Mouse (Mus musculus) gastrocnemius, adult 8-10 months (tissue): ENCODE measurements around the gene Dcst2. TPM values are rescaled to one million over a fixed set of nuclear protein-coding genes. Genes with fewer than 3 reads are reported as not detected.

Experiments
- DNase-seq, 2 experiments: peaks; one replicate each; pipeline ENCODE4 v3.0.0; 2022; ENCODE audit warnings: low spot score in 2 of 2
- total RNA-seq, 4 experiments: library from RNA; stranded (reverse); gene quantifications; 2 replicates each; pipeline ENCODE4 v1.2.4; 2022

Gene Dcst2
- total RNA-seq, 4 experiments from 2014 or later: 0.13 TPM; not detected in 3

GRCm38 (mm10) chr3:89360237-89360636, 1.5 kb upstream of the Dcst2 start:
- DNase-seq: no peak

- DNase-seq: no peak
These were observed 2.9 kb downstream of the Dcst2 start for GRCm38 (mm10) chr3:89364631-89365030.

- no peak for DNase-seq
These were observed 3.3 kb downstream of the Dcst2 start, which contains the start of gene Dcst1 for GRCm38 (mm10) chr3:89365153-89365485. Gene Dcst1, minus strand, starts transcription at chr3:89365253.

GRCm38 (mm10) chr3:89365486-89366414, 4.0 kb downstream of the Dcst2 start:
- no peak for DNase-seq

- DNase-seq: no peak
These were observed 5.6 kb downstream of the Dcst2 start for GRCm38 (mm10) chr3:89367338-89367737.

- no peak for DNase-seq
These were observed 11.9 kb downstream of the Dcst2 start for GRCm38 (mm10) chr3:89373581-89374231.

GRCm38 (mm10) chr3:89377831-89378230, 16.1 kb downstream of the Dcst2 start:
- DNase-seq: no peak

- peak; percentile 75 to 76 for DNase-seq
These were observed 16.8 kb downstream of the Dcst2 start for GRCm38 (mm10) chr3:89378394-89379067.

- no peak for DNase-seq
These were observed 17.8 kb downstream of the Dcst2 start for GRCm38 (mm10) chr3:89379388-89380131.

- DNase-seq: no peak
These were observed 18.5 kb downstream of the Dcst2 start for GRCm38 (mm10) chr3:89380291-89380690.

- no peak for DNase-seq
These were observed 18.9 kb downstream of the Dcst2 start for GRCm38 (mm10) chr3:89380711-89381110.

GRCm38 (mm10) chr3:89381233-89381632, 19.5 kb downstream of the Dcst2 start:
- no peak for DNase-seq

- DNase-seq: no peak
These were observed 20.5 kb downstream of the Dcst2 start for GRCm38 (mm10) chr3:89382033-89382882.

- no peak for DNase-seq
These were observed 21.2 kb downstream of the Dcst2 start for GRCm38 (mm10) chr3:89382950-89383349.

GRCm38 (mm10) chr3:89383651-89384255, 22.0 kb downstream of the Dcst2 start:
- DNase-seq: no peak

- DNase-seq: no peak
These were observed 22.7 kb downstream of the Dcst2 start for GRCm38 (mm10) chr3:89384331-89385076.

- DNase-seq: no peak
These were observed 23.7 kb downstream of the Dcst2 start for GRCm38 (mm10) chr3:89385451-89385850.

- peak in 1 of 2 experiments; percentile 53 for DNase-seq
These were observed 25.0 kb downstream of the Dcst2 start for GRCm38 (mm10) chr3:89386438-89387420.
